Mouse (Mus musculus) midbrain, embryonic 15.5 days (tissue): Measurements from ENCODE around the gene Ppcdc. TPM values are rescaled to one million over a fixed set of nuclear protein-coding genes. Genes with fewer than 3 reads are reported as not detected.
A peak's percentile ranks its signal among the peaks of the same experiment; 100 is the strongest.
"Not testable (repeated sequence)": the region's sequence is repeated elsewhere in the genome, so short reads cannot be mapped to it uniquely, and the experiment has no call there.

Experiments used
- ATAC-seq: fragments of 200-750 bp; cut with Nextera tagmentation; replicated peaks from 2 replicates; pipeline ENCODE4 v1.8.0; 2017; ENCODE audit warnings: moderate TSS enrichment
- H3K27ac ChIP-seq: fragments of 300-500 bp; sonication (generic); 2 replicates; pipeline ENCODE4 v1.5.1; 2015; ENCODE audit warnings: mild to moderate bottlenecking, inconsistent platforms
- H3K27me3 ChIP-seq: fragments of 300-500 bp; sonication (generic); replicated peaks from 2 replicates; pipeline ENCODE4 v1.6.1; 2015; ENCODE audit warnings: inconsistent platforms
- H3K36me3 ChIP-seq: fragments of 300-500 bp; sonication (generic); replicated peaks from 2 replicates; pipeline ENCODE4 v1.6.1; 2015; ENCODE audit warnings: inconsistent platforms
- H3K4me1 ChIP-seq: fragments of 300-500 bp; sonication (generic); 2 replicates; pipeline ENCODE4 v1.6.1; 2015; ENCODE audit warnings: inconsistent platforms
- H3K4me2 ChIP-seq: fragments of 300-500 bp; sonication (generic); 2 replicates; pipeline ENCODE4 v1.6.1; 2015; ENCODE audit warnings: inconsistent platforms, mild to moderate bottlenecking, moderate library complexity
- H3K4me3 ChIP-seq: fragments of 300-500 bp; sonication (generic); 2 replicates; pipeline ENCODE4 v1.5.1; 2015; ENCODE audit warnings: mild to moderate bottlenecking, inconsistent platforms
- H3K9ac ChIP-seq: fragments of 300-500 bp; sonication (generic); 2 replicates; pipeline ENCODE4 v1.6.1; 2015; ENCODE audit warnings: mild to moderate bottlenecking, inconsistent platforms
- H3K9me3 ChIP-seq: fragments of 300-500 bp; sonication (generic); 2 replicates; pipeline ENCODE4 v1.6.1; 2016; ENCODE audit warnings: inconsistent platforms
- WGBS: fragments of 180-500 bp; shearing (Covaris S2); methylation state at CpG from one replicate; pipeline ENCODE4 v1.1.7; 2015; ENCODE audit warnings: mixed read lengths; 5-methylcytosine and 5-hydroxymethylcytosine counted together
- polyA plus RNA-seq: library from polyadenylated mRNA; unstranded; fragments of >200 nt; fragmentation: Nextera tagmentation; extraction: Ambion mirVana; gene quantifications from 2 replicates; pipeline ENCODE4 v1.2.1, GENCODE M21; 2015

The Ppcdc gene
- polyA plus RNA-seq, 1 experiment from 2014 or later: 28.0 TPM

DNA sequence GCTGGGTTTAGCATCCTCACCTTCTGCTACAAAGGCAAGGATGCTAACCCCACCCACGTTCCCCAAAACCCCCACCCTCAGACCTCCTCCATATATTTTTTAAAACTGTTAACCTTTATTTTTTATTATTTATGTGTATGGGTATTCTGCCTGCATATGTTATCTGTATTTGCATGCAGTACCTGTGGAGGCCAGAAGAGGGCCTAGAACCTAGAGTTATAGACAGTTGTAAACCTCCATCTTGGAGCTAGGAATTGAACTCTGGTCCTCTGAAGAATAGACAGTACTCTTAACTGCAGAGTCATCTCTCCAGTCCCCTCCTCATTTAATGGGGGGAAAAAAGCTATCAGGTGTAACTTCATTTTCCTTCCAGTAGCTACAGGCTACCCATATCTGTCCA, 9.8 kb upstream of the Ppcdc start:
- H3K27ac ChIP-seq: no peak overlapping the region
- H3K9me3 ChIP-seq: no peaks in the 10 kb centered on the region
- no peak overlapping the region for H3K9ac ChIP-seq
- no peak for ATAC-seq
- no peaks in the 10 kb centered on the region for H3K4me1 ChIP-seq
- no peak overlapping the region for H3K4me2 ChIP-seq
- WGBS: 75% methylated on average over 1 of the region's 1 CpGs
- H3K27me3 ChIP-seq: no peaks in the 10 kb centered on the region
- H3K36me3 ChIP-seq: peaks cover 44% of the 10 kb centered on the region
- no peak overlapping the region for H3K4me3 ChIP-seq

DNA sequence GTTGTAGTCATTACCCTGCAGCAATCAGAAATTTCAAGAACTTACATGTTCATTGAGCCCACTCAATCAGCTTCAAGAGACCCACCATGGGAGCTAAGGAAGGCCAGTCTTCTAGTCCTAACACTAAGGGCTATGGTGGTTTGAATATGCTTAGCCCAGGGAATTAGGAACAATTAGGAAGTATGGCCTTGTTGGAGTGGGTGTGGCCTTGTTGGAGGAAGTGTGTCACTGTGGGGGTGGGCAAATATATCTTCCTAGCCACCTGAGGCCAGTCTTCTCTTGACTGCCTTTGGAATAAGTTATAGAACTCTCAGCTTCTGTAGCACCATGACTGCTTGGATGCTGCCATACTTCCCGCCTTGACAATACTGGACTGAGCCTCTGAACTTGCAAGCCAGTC, 696 bp upstream of the Ppcdc start:
- Histone ChIP-seq H3K4me3 (no peak overlapping the region), H3K4me2 (no peak overlapping the region), H3K27me3 (no peaks in the 10 kb centered on the region), H3K36me3 (peaks cover 18% of the 10 kb centered on the region; the same call in 1 of the 2 replicates), H3K27ac (no peak overlapping the region), H3K4me1 (peaks cover 7% of the 10 kb centered on the region), H3K9ac (no peak overlapping the region), H3K9me3 (no peaks in the 10 kb centered on the region)
- 93% methylated on average over 1 of the region's 1 CpGs for WGBS
- no peak for ATAC-seq

- Histone ChIP-seq H3K9me3 (no peaks in the 10 kb centered on the region), H3K4me3 (peak overlapping the region; percentile 56), H3K9ac (peak overlapping the region; percentile 76), H3K4me2 (peak overlapping the region; percentile 74), H3K27me3 (no peaks in the 10 kb centered on the region), H3K27ac (peak overlapping the region; percentile 84), H3K36me3 (peaks cover 6% of the 10 kb centered on the region; the same call in 1 of the 2 replicates), H3K4me1 (peaks cover 7% of the 10 kb centered on the region)
- 49% methylated on average over 7 of the region's 7 CpGs for WGBS
- ATAC-seq: no peak
Observed at GRCm38 (mm10) chr9:57439083-57439482, 841 bp downstream of the Ppcdc start.

DNA sequence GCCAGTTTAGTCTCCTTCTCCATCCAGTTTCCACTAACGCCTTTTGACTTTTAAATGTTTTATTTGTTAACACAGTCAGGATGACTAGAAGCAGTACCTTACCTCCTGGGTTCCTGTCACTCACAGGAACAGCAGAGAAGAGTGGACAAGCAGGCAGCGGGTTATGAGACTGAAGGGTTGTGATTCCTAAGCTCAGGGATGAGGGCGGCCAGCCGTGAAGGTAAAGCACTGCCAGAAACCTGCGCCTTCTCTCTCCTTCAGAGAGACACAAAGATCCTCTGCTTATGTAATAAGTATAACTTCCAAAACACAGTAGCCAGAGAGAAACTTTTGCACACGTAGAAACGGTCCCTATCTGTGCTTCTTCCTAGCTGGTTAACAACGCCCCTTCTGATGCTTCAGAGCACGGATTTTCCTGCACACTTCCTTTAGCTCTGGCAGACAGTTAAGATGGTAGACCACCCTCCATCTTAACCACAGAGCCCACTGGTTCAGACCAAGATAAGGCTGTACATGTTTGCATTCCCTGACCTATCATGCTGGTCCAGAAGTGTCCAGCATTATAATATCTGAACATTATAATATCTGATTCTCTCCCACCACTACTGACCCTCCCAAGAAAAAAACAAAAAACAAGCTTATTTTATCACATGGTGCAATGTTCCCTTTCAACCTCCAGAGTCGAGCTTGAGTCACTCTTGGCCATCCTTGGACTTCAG, 1.9 kb downstream of the Ppcdc start:
- WGBS: 69% methylated on average over 10 of the region's 10 CpGs
- H3K9me3 ChIP-seq: no peaks in the 10 kb centered on the region

DNA sequence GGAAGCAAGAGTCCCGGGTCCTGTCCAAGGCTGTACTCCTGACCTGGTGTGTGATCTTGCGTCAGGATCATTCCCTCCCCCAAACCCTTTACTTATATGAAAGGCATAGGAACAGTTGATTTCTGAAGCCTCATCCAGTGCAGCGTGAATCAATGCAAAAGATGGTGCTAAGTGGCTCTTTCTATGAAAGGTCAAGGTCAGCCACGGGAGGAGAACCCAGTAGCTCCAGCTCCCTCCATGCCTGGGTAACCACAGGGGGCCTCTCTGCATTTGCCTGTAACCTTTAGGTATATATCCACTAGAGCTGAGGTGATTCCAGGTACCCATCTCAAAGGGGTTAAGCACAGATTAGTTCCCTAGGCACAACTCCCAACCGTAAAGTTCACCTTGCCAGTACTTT, 3.8 kb downstream of the Ppcdc start:
- 86% methylated on average over 5 of the region's 5 CpGs for WGBS
- Histone ChIP-seq H3K27me3 (no peaks in the 10 kb centered on the region), H3K4me3 (no peak overlapping the region), H3K9me3 (no peaks in the 10 kb centered on the region), H3K36me3 (no peaks in the 10 kb centered on the region), H3K4me1 (peaks cover 20% of the 10 kb centered on the region), H3K4me2 (no peak overlapping the region), H3K27ac (no peak overlapping the region), H3K9ac (no peak overlapping the region)
- ATAC-seq: no peak

More for the DNA sequence above, 1.9 kb downstream of the Ppcdc start:
- Histone ChIP-seq H3K4me2 (no peak overlapping the region), H3K9ac (no peak overlapping the region), H3K4me3 (no peak overlapping the region), H3K27ac (no peak overlapping the region), H3K4me1 (peaks cover 13% of the 10 kb centered on the region), H3K36me3 (0 out of 2 replicates have a peak, but pooled peaks cover 6% of the 10 kb centered on the region), H3K27me3 (no peaks in the 10 kb centered on the region)
- ATAC-seq: no peak

DNA sequence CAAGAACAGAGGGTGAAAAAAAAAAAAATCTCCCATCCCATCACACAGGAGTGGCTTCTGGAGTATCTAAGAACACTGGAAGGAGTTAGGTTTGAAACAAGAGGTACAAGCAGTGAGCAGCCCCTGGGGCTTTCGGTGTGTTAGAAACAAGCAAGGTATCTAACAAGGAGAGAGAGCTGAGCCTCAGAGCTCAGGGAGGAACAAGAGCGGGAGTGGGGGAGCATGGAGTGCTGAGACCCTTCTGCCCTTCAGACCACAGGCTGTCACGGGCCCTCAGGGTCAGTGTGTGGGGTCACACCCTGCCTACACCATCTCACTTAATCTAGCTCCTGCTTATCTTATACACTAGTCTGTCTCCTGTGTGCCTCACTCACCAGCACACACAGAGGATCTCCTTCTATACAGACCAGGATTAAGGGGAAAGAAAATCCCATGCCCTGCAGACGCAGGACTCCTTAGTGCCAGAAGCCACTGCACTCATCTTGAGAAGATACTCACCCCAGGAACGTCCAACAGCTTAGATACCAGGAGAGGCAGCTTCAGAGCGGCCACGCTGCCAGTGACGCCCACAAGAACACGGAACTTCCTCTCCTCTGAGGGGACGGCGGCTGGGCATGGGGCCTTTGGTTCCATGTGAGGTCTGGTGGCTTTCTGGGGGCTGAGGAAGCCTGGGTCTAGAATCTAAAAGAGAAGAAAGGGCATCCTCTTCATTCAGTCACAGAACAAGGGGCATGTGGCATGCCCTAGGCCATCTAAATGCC, 5.3 kb downstream of the Ppcdc start:
- ATAC-seq: no peak
- no peak overlapping the region for H3K4me2 ChIP-seq
- peaks cover 24% of the 10 kb centered on the region for H3K4me1 ChIP-seq
- no peaks in the 10 kb centered on the region for H3K9me3 ChIP-seq
- H3K36me3 ChIP-seq: no peaks in the 10 kb centered on the region
- no peak overlapping the region for H3K9ac ChIP-seq
- 88% methylated on average over 11 of the region's 11 CpGs for WGBS
- no peak overlapping the region for H3K4me3 ChIP-seq
- H3K27ac ChIP-seq: no peak overlapping the region
- no peaks in the 10 kb centered on the region for H3K27me3 ChIP-seq

DNA sequence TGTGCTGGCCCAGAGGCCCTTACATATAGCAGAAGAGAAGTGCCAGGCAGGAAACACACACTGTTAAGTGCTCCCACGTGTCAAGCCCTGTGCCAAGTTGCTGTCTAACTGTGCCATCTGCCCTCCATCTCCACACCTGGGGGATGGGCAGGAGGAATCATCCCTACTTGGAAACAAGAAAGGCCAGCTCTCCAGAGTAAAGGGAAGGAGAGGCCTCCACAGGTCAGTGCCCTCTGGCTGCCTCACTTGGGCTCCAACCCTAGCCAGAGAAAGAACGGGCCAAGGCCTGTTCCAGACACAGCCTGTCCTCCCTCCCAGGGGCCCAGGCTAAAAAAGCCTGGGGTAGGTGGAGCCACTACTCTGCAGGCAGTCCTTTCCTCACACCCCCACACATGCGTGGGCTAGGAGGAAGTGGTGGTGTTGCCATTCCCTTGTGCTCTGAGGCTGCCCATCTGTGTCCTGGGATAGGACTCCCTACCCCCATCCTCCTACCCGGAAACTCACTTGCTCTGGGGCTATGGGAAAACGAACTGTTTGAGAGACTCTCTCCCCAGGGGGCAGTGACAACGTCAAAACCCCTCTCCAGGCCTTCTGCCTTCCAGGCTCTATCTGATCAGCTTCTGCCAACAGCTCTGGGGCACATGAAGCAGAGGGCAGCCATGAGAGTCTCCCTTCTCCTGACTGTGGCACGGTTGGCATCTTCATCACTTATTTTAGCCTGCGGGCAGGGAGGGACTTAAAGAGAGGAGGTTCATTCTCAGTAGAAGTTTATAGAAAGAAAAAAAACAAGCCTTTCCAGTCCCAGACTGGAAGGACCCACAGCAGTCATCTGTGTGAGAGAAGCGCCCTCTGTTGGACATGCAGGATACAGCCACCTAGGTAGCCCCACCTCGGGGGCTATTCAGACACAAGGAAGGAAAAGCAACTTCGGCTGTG, 6.6 kb downstream of the Ppcdc start:
- Histone ChIP-seq H3K9ac (no peak overlapping the region), H3K27me3 (no peaks in the 10 kb centered on the region), H3K4me3 (no peak overlapping the region), H3K36me3 (no peaks in the 10 kb centered on the region), H3K4me1 (peaks cover 20% of the 10 kb centered on the region), H3K9me3 (no peaks in the 10 kb centered on the region), H3K27ac (no peak overlapping the region), H3K4me2 (no peak overlapping the region)
- WGBS: 18% methylated on average over 11 of the region's 11 CpGs
- peak; percentile 61 for ATAC-seq

GRCm38 (mm10) chr9:57432480-57432879, 7.4 kb downstream of the Ppcdc start:
- Histone ChIP-seq H3K4me1 (peaks cover 22% of the 10 kb centered on the region), H3K4me3 (no peak overlapping the region), H3K9me3 (no peaks in the 10 kb centered on the region), H3K36me3 (no peaks in the 10 kb centered on the region), H3K4me2 (no peak overlapping the region), H3K27ac (no peak overlapping the region), H3K9ac (no peak overlapping the region), H3K27me3 (no peaks in the 10 kb centered on the region)
- WGBS: 88% methylated on average over 3 of the region's 3 CpGs
- no peak for ATAC-seq

GRCm38 (mm10) chr9:57431202-57431601, 8.7 kb downstream of the Ppcdc start:
- H3K9me3 ChIP-seq: no peaks in the 10 kb centered on the region
- H3K27ac ChIP-seq: no peak overlapping the region
- no peaks in the 10 kb centered on the region for H3K27me3 ChIP-seq
- H3K4me2 ChIP-seq: no peak overlapping the region
- ATAC-seq: no peak
- H3K4me3 ChIP-seq: no peak overlapping the region
- peaks cover 22% of the 10 kb centered on the region for H3K4me1 ChIP-seq
- H3K9ac ChIP-seq: no peak overlapping the region
- WGBS: 17% methylated on average over 9 of the region's 9 CpGs
- no peaks in the 10 kb centered on the region for H3K36me3 ChIP-seq

GRCm38 (mm10) chr9:57428391-57428790, 11.5 kb downstream of the Ppcdc start:
- Histone ChIP-seq H3K4me1 (peaks cover 20% of the 10 kb centered on the region), H3K27me3 (no peaks in the 10 kb centered on the region), H3K36me3 (no peaks in the 10 kb centered on the region), H3K9ac (no peak overlapping the region), H3K4me3 (no peak overlapping the region), H3K9me3 (no peaks in the 10 kb centered on the region), H3K27ac (no peak overlapping the region), H3K4me2 (no peak overlapping the region)
- no peak for ATAC-seq
- WGBS: 35% methylated on average over 4 of the region's 4 CpGs

- WGBS: 56% methylated on average over 4 of the region's 4 CpGs
- no peaks in the 10 kb centered on the region for H3K36me3 ChIP-seq
- no peak for ATAC-seq
- H3K4me3 ChIP-seq: no peak overlapping the region
- peaks cover 15% of the 10 kb centered on the region; the same call in 1 of the 2 replicates for H3K4me1 ChIP-seq
- no peaks in the 10 kb centered on the region for H3K9me3 ChIP-seq
- H3K27ac ChIP-seq: no peak overlapping the region
- no peaks in the 10 kb centered on the region for H3K27me3 ChIP-seq
- no peak overlapping the region for H3K4me2 ChIP-seq
- H3K9ac ChIP-seq: no peak overlapping the region
Observed at GRCm38 (mm10) chr9:57427937-57428336, 12.0 kb downstream of the Ppcdc start.

DNA sequence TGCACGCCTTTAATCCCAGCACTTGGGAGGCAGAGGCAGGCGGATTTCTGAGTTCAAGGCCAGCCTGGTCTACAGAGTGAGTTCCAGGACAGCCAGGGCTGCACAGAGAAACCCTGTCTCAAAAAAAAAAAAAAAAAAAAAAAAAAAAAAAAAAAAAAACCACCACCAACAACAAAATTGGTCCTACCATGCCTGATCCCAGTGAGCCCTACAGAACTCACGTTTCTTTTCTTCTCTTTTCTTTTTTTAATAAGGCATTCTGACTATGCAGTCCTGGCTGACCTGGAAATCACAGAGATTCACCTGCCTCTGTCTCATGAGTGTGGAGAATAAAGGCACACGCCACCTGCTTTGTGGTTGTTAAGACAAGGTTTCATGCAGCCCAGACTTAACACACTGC, 12.8 kb downstream of the Ppcdc start:
- ATAC-seq, H3K9ac ChIP-seq, H3K27me3 ChIP-seq, H3K4me3 ChIP-seq, H3K9me3 ChIP-seq, H3K4me2 ChIP-seq, H3K27ac ChIP-seq, H3K36me3 ChIP-seq: not testable (repeated sequence)
- WGBS: 80% methylated on average over 4 of the region's 4 CpGs
- H3K4me1 ChIP-seq: peaks cover 12% of the 10 kb centered on the region; the same call in 1 of the 2 replicates
